Mouse (Mus musculus) heart, embryonic 14.5 days (tissue): ENCODE data around the gene Krtap9-1. TPM values are rescaled to one million over a fixed set of nuclear protein-coding genes. Genes with fewer than 3 reads are reported as not detected.
"Not testable (repeated sequence)": the region's sequence is repeated elsewhere in the genome, so short reads cannot be mapped to it uniquely, and the experiment has no call there.

ENCODE experiments used
- ATAC-seq: fragments of 200-750 bp; cut with Nextera tagmentation; 2 replicates; pipeline ENCODE4 v1.8.0; 2017; ENCODE audit warnings: low read depth, moderate TSS enrichment; ENCODE audit not compliant: insufficient number of reproducible peaks, insufficient read depth, low FRiP score
- H3K27ac ChIP-seq, 2 experiments: fragments of 200-500 bp in 1 of 2; fragments of 300-500 bp in 1 of 2; sonication (generic) in 1 of 2; replicated peaks in 1 of 2; 2 replicates each; pipeline ENCODE4 v1.5.1; 2012 to 2014; ENCODE audit warnings: low read depth in 2 of 2, low read length in 2 of 2, control low read depth in 1 of 2, mild to moderate bottlenecking in 1 of 2, mixed read lengths in 1 of 2; ENCODE audit not compliant: control insufficient read depth in 1 of 2, insufficient read depth in 1 of 2
- H3K27me3 ChIP-seq: fragments of 300-500 bp; sonication (generic); 2 replicates; pipeline ENCODE4 v1.6.1; 2014; ENCODE audit warnings: mild to moderate bottlenecking, low read length, control low read depth; ENCODE audit not compliant: control insufficient read depth, insufficient read depth
- H3K36me3 ChIP-seq: fragments of 300-500 bp; sonication (generic); 2 replicates; pipeline ENCODE4 v1.6.1; 2014; ENCODE audit warnings: mild to moderate bottlenecking, control low read depth, low read length, mixed read lengths; ENCODE audit not compliant: control insufficient read depth, insufficient read depth
- H3K4me1 ChIP-seq, 2 experiments: fragments of 200-500 bp in 1 of 2; fragments of 300-500 bp in 1 of 2; sonication (generic) in 1 of 2; 2 replicates each; pipeline ENCODE4 v1.6.1; 2012 to 2014; ENCODE audit warnings: low read length in 2 of 2, control low read depth in 1 of 2, mixed read lengths in 1 of 2; ENCODE audit not compliant: control insufficient read depth in 2 of 2, insufficient read depth in 2 of 2
- H3K4me2 ChIP-seq: fragments of 300-500 bp; sonication (generic); 2 replicates; pipeline ENCODE4 v1.6.1; 2014; ENCODE audit warnings: mild to moderate bottlenecking, low read length
- H3K4me3 ChIP-seq, 2 experiments: fragments of 200-500 bp in 1 of 2; fragments of 300-500 bp in 1 of 2; sonication (generic) in 1 of 2; 2 replicates each; pipeline ENCODE4 v1.5.1; 2012 to 2014; ENCODE audit warnings: low read length in 2 of 2, mild to moderate bottlenecking in 2 of 2, control low read depth in 1 of 2, low read depth in 1 of 2, moderate library complexity in 1 of 2; ENCODE audit not compliant: control insufficient read depth in 1 of 2, insufficient read depth in 1 of 2
- H3K9ac ChIP-seq: fragments of 300-500 bp; sonication (generic); 2 replicates; pipeline ENCODE4 v1.6.1; 2014; ENCODE audit warnings: mild to moderate bottlenecking, low read length
- H3K9me3 ChIP-seq: fragments of 300-500 bp; sonication (generic); 2 replicates; pipeline ENCODE4 v1.6.1; 2016; ENCODE audit warnings: low read length, control low read depth; ENCODE audit not compliant: control insufficient read depth
- WGBS: fragments of 180-500 bp; shearing (Covaris S2); extraction: QIAGEN DNeasy Blood & Tissue Kit; methylation state at CpG from one replicate; pipeline ENCODE4 v1.1.7; 2014; 5-methylcytosine and 5-hydroxymethylcytosine counted together
- polyA plus RNA-seq: library from polyadenylated mRNA; unstranded; fragments of >200 nt; fragmentation: Nextera tagmentation; extraction: Ambion mirVana; gene quantifications from 2 replicates; pipeline ENCODE4 v1.2.1, GENCODE M21; 2014

The Krtap9-1 gene
- polyA plus RNA-seq, 1 experiment from 2014 or later, result not detected

DNA sequence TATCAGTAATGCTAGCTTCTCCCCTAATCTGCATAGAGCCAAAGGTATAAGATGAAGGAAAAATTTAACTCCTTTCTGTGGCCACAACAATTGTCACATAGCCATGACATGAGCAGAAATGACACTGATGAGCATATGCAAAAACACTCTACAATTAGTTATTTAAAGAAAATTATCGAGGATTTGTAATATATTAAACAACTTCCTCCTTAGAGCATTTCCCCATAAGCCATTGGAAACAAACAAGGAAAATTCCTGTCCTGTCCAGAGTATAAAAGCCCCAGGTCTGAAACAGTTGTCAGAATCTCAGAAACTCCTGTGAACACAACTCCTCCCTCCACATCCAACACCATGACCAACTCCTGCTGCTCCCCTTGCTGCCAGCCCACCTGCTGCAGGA, 9.0 kb upstream of the Krtap9-1 start, which contains the start of gene Gm11559:
TSS of gene Gm11559 (plus strand) at position 301 of the 400 bp plus-strand sequence.
- H3K4me1 ChIP-seq, H3K4me3 ChIP-seq, H3K9me3 ChIP-seq, H3K36me3 ChIP-seq, H3K4me2 ChIP-seq, ATAC-seq, H3K9ac ChIP-seq, H3K27ac ChIP-seq, H3K27me3 ChIP-seq: not testable (repeated sequence)
- WGBS, result 42% methylated on average over 1 of the region's 1 CpGs

- H3K4me2 ChIP-seq, H3K27me3 ChIP-seq, H3K27ac ChIP-seq, H3K9ac ChIP-seq, H3K4me1 ChIP-seq, ATAC-seq, H3K4me3 ChIP-seq, H3K9me3 ChIP-seq, H3K36me3 ChIP-seq: not testable (repeated sequence)
- WGBS, result 36% methylated on average over 1 of the region's 1 CpGs
These were observed 5.7 kb downstream of the Krtap9-1 start, which contains the start of gene Gm11567 for GRCm38 (mm10) chr11:99878887-99879286. Gene Gm11567, plus strand, starts transcription at chr11:99879187.

- Histone ChIP-seq H3K36me3 (no peaks in the 10 kb centered on the region), H3K9me3 (no peaks in the 10 kb centered on the region), H3K4me1 (no peaks in the 10 kb centered on the region), H3K9ac (no peak within 1 kb of the TSS), H3K27me3 (no peaks in the 10 kb centered on the region), H3K27ac (no peak within 1 kb of the TSS), H3K4me3 (no peak within 1 kb of the TSS), H3K4me2 (no peak within 1 kb of the TSS)
- WGBS, result 76% methylated on average over 2 of the region's 2 CpGs
- no peak for ATAC-seq
These were observed 34.4 kb downstream of the Krtap9-1 start, which contains the start of gene Krtap31-1 for GRCm38 (mm10) chr11:99907620-99908019. Gene Krtap31-1, plus strand, starts transcription at chr11:99907920.

GRCm38 (mm10) chr11:99914451-99914850, 41.3 kb downstream of the Krtap9-1 start, which contains the start of gene Gm11565:
Gene Gm11565, plus strand, starts transcription at chr11:99914751.
- no peak within 1 kb of the TSS for H3K4me2 ChIP-seq
- no peak for ATAC-seq

More at GRCm38 (mm10) chr11:99914451-99914850, 41.3 kb downstream of the Krtap9-1 start, which contains the start of gene Gm11565:
- H3K9ac ChIP-seq, result no peak within 1 kb of the TSS
- 87% methylated on average over 3 of the region's 3 CpGs for WGBS
- no peaks in the 10 kb centered on the region for H3K9me3 ChIP-seq
- no peak within 1 kb of the TSS for H3K27ac ChIP-seq
- H3K4me1 ChIP-seq, result no peaks in the 10 kb centered on the region
- H3K4me3 ChIP-seq, result no peak within 1 kb of the TSS
- H3K36me3 ChIP-seq, result no peaks in the 10 kb centered on the region
- no peaks in the 10 kb centered on the region for H3K27me3 ChIP-seq

Other genes starting within 250 kb of the Krtap9-1 start
- gene Krtap4-1, start 245.2 kb upstream of the Krtap9-1 start, polyA plus RNA-seq, result not detected in 2 replicates
- gene Krtap4-2, start 238.3 kb upstream of the Krtap9-1 start, polyA plus RNA-seq, result not detected in 2 replicates
- not detected in 2 replicates for gene Krtap4-7, start 229.3 kb upstream of the Krtap9-1 start, polyA plus RNA-seq
- not detected in 2 replicates for gene Gm11555, start 223.2 kb upstream of the Krtap9-1 start, polyA plus RNA-seq
- not detected in 2 replicates for gene Gm11563, start 214.4 kb upstream of the Krtap9-1 start, polyA plus RNA-seq
- gene Krtap4-6, start 207.4 kb upstream of the Krtap9-1 start, polyA plus RNA-seq, result not detected in 2 replicates
- gene Gm14190, start 182.6 kb upstream of the Krtap9-1 start, polyA plus RNA-seq, result not detected in 2 replicates
- not detected in 2 replicates for gene Gm14180, start 139.1 kb upstream of the Krtap9-1 start, polyA plus RNA-seq
- not detected in 2 replicates for gene Gm11595, start 100.5 kb upstream of the Krtap9-1 start, polyA plus RNA-seq
- gene Krtap4-8, start 92.7 kb upstream of the Krtap9-1 start, polyA plus RNA-seq, result not detected in 2 replicates
- not detected in 2 replicates for gene Krtap4-9, start 88.2 kb upstream of the Krtap9-1 start, polyA plus RNA-seq
- gene Gm11596, start 79.9 kb upstream of the Krtap9-1 start, polyA plus RNA-seq, result not detected in 2 replicates
- not detected in 2 replicates for gene Gm11569, start 74.5 kb upstream of the Krtap9-1 start, polyA plus RNA-seq
- not detected in 2 replicates for gene Gm11554, start 68.9 kb upstream of the Krtap9-1 start, polyA plus RNA-seq
- gene Krtap4-13, start 63.5 kb upstream of the Krtap9-1 start, polyA plus RNA-seq, result not detected in 2 replicates
- not detected in 2 replicates for gene Gm11564, start 57.7 kb upstream of the Krtap9-1 start, polyA plus RNA-seq
- gene 2300003K06Rik, start 35.3 kb upstream of the Krtap9-1 start, polyA plus RNA-seq, result not detected in 2 replicates
- not detected in 2 replicates for gene Krtap4-16, start 21.8 kb upstream of the Krtap9-1 start, polyA plus RNA-seq
- gene Gm11568, start 15.5 kb upstream of the Krtap9-1 start, polyA plus RNA-seq, result not detected in 2 replicates
- not detected in 2 replicates for gene Gm11559, start 8.9 kb upstream of the Krtap9-1 start, polyA plus RNA-seq
- not detected in 2 replicates for gene Gm11567, start 5.8 kb downstream of the Krtap9-1 start, polyA plus RNA-seq
- gene Krtap31-1, start 34.5 kb downstream of the Krtap9-1 start, polyA plus RNA-seq, result not detected in 2 replicates
- not detected in 2 replicates for gene Gm11565, start 41.4 kb downstream of the Krtap9-1 start, polyA plus RNA-seq
- not detected in 2 replicates for gene Krtap31-2, start 62.9 kb downstream of the Krtap9-1 start, polyA plus RNA-seq
- not detected in 2 replicates for gene Krtap9-5, start 75.1 kb downstream of the Krtap9-1 start, polyA plus RNA-seq
- not detected in 2 replicates for gene Krtap29-1, start 105.7 kb downstream of the Krtap9-1 start, polyA plus RNA-seq
- not detected in 2 replicates for gene Krtap16-1, start 113.2 kb downstream of the Krtap9-1 start, polyA plus RNA-seq
- gene Krtap17-1, start 120.6 kb downstream of the Krtap9-1 start, polyA plus RNA-seq, result not detected in 2 replicates
- gene Krt33a, start 142.8 kb downstream of the Krtap9-1 start, polyA plus RNA-seq, result not detected in 2 replicates
- gene Krt33b, start 156.5 kb downstream of the Krtap9-1 start, polyA plus RNA-seq, result not detected in 2 replicates
- gene Krt34, start 168.2 kb downstream of the Krtap9-1 start, polyA plus RNA-seq, result not detected in 2 replicates
- not detected in 2 replicates for gene Krt31, start 177.2 kb downstream of the Krtap9-1 start, polyA plus RNA-seq
- not detected in 2 replicates for gene Krt32, start 214.8 kb downstream of the Krtap9-1 start, polyA plus RNA-seq
- not detected in 2 replicates for gene Krt35, start 222.9 kb downstream of the Krtap9-1 start, polyA plus RNA-seq
- gene Krt36, start 232.2 kb downstream of the Krtap9-1 start, polyA plus RNA-seq, result not detected in 2 replicates
- gene Krt13, start 248.2 kb downstream of the Krtap9-1 start, polyA plus RNA-seq, result not detected in 2 replicates